Mouse (Mus musculus) ES-CJ7 (cell line): ENCODE measurements around the gene Chst11.

Experiments
- DNase-seq: peaks from one replicate; pipeline ENCODE4 v3.0.0; 2011; ENCODE audit warnings: low read depth, low spot score

Chst11 gene

GRCm38 (mm10) chr10:82984950-82985699 lies at the start of gene Chst11:
Gene Chst11 (plus strand): TSS chr10:82985498.
- DNase-seq, result peak; percentile 56

- DNase-seq, result no peak
These were observed 49.5 kb upstream of the Chst11 start for GRCm38 (mm10) chr10:82935774-82936173.

GRCm38 (mm10) chr10:82953415-82953814 lies 31.9 kb upstream of the Chst11 start:
- no peak for DNase-seq

GRCm38 (mm10) chr10:82955117-82955516 lies 30.2 kb upstream of the Chst11 start:
- DNase-seq, result no peak

- no peak for DNase-seq
These were observed 27.0 kb upstream of the Chst11 start for GRCm38 (mm10) chr10:82958218-82958761.

GRCm38 (mm10) chr10:82959316-82959715 lies 26.0 kb upstream of the Chst11 start:
- DNase-seq, result no peak

GRCm38 (mm10) chr10:82961302-82961701 lies 24.0 kb upstream of the Chst11 start:
- peak; percentile 75 for DNase-seq

GRCm38 (mm10) chr10:82962018-82962417 lies 23.3 kb upstream of the Chst11 start:
- no peak for DNase-seq

GRCm38 (mm10) chr10:82962472-82963020 lies 22.8 kb upstream of the Chst11 start:
- DNase-seq, result no peak

GRCm38 (mm10) chr10:82964491-82964890 lies 20.8 kb upstream of the Chst11 start:
- DNase-seq, result no peak

- no peak for DNase-seq
These were observed 18.6 kb upstream of the Chst11 start for GRCm38 (mm10) chr10:82966672-82967071.

GRCm38 (mm10) chr10:82969612-82970011 lies 15.7 kb upstream of the Chst11 start:
- DNase-seq, result no peak

- no peak for DNase-seq
These were observed 13.7 kb upstream of the Chst11 start for GRCm38 (mm10) chr10:82971549-82971948.

- no peak for DNase-seq
These were observed 11.1 kb upstream of the Chst11 start for GRCm38 (mm10) chr10:82974201-82974600.

GRCm38 (mm10) chr10:82974627-82975177 lies 10.6 kb upstream of the Chst11 start:
- no peak for DNase-seq

- DNase-seq, result no peak
These were observed 9.5 kb upstream of the Chst11 start for GRCm38 (mm10) chr10:82975806-82976205.

- no peak for DNase-seq
These were observed 3.0 kb upstream of the Chst11 start for GRCm38 (mm10) chr10:82982286-82982685.

GRCm38 (mm10) chr10:82985700-82986131 lies 418 bp downstream of the Chst11 start:
- DNase-seq, result peak; percentile 27

GRCm38 (mm10) chr10:82986251-82986992 lies 1.1 kb downstream of the Chst11 start:
- DNase-seq, result peak; percentile 9

- no peak for DNase-seq
These were observed 1.7 kb downstream of the Chst11 start for GRCm38 (mm10) chr10:82986993-82987349.

- DNase-seq, result no peak
These were observed 2.1 kb downstream of the Chst11 start for GRCm38 (mm10) chr10:82987394-82987793.

- no peak for DNase-seq
These were observed 4.2 kb downstream of the Chst11 start for GRCm38 (mm10) chr10:82989418-82990025.
